Mouse (Mus musculus): ENCODE measurements at regions not wholly inside any gene's neighbourhood (a gene's known extent, or its start where the extent isn't known, plus 50 kb on each side); places are given as distances from the start of the nearest gene placed in this dataset.

DNA sequence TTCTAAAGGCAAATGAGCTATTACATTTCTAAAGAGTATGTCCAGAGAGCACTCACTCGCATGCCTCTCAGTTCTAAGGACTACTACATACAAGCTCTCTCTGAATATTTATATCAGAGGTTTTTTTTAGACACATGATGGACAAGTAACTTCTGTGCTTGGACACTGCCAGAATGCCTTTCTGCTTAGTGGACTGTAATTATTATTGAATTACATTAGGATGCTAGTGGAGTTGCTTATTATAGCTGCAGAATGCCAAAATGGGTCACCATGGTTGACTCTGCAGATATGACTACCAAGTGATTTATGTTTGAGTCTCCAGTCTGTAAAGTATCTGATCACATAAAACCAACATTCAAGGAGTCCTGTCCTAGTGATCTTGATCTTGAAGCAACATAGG is 395.6 kb upstream of the Nr3c2 start:
- Histone ChIP-seq H3K4me1 (replicated peaks; ENCODE audit: control insufficient read depth, insufficient read depth) (no peaks in the 10 kb centered on the region), H3K27me3 (ENCODE audit: control insufficient read depth, insufficient read depth, low read length) (no peaks in the 10 kb centered on the region), H3K4me3 (ENCODE audit: low read depth, low read length) (no peak overlapping the region), H3K9me3 (ENCODE audit: control insufficient read depth, low read length) (no peaks in the 10 kb centered on the region), H3K27ac (replicated peaks) (no peak overlapping the region), H3K4me2 (replicated peaks; ENCODE audit: low read depth) (no peak overlapping the region), H3K9ac (ENCODE audit: low read length) (no peak overlapping the region), H3K36me3 (ENCODE audit: control insufficient read depth, insufficient read depth, low read length) (no peaks in the 10 kb centered on the region)
- 78% methylated on average over 1 of the region's 1 CpGs for WGBS
- no peak for TF ChIP-seq CTCF (IDR thresholded peaks at IDR 0.05; ENCODE audit: low read depth)
- TF ChIP-seq EP300 (optimal IDR thresholded peaks at IDR 0.05): no peak
- DNase-seq (ENCODE audit: low spot score) (no peak), ATAC-seq (ENCODE audit: low FRiP score, low TSS enrichment) (no peak)

DNA sequence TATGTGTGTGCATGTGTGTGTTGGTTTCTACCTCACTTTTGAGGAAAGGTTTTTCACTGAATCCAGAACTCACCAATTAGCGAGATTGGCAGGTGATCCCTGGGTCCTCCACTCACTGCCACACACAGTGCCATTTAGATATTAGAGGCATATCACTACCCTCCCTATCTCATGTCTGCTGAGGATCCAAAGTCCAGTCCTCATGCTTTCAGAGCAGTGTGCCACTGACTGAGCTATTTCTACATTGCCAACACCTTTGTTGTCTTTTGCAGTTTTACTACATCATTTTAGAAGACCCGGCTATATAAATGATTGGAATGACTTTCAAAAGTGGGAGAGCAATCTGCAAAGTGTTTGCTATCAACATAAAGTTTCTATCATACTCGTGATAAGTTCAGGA is 392.0 kb upstream of the Nr3c2 start:
- ATAC-seq (ENCODE audit: low FRiP score, low TSS enrichment): peak; percentile 81; the same call in 1 of the 2 replicates
- no peaks in the 10 kb centered on the region for H3K27me3 ChIP-seq (ENCODE audit: control insufficient read depth, insufficient read depth, low read length)

DNA sequence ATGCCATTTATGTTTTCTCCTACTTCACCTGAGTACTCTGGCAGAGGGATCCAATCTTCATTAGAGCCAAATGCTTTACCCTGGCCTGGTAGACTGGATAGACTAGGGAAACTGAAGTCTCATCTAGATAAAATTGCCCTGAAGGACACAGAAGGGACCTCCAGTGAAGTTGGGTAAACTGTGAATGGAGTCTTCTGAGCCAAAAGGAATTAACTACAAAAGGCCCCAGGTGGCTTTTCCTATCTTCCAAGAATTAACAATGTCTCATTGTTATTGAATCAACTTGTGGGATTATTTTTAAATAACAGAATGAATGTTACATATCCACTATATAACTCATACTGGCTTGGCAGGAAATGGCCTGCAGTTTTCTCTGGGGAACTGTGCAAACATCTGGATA is 390.0 kb upstream of the Nr3c2 start:
- Histone ChIP-seq H3K4me2 (replicated peaks; ENCODE audit: low read depth) (no peak overlapping the region), H3K4me3 (ENCODE audit: low read depth, low read length) (no peak overlapping the region), H3K36me3 (ENCODE audit: control insufficient read depth, insufficient read depth, low read length) (no peaks in the 10 kb centered on the region), H3K27me3 (ENCODE audit: control insufficient read depth, insufficient read depth, low read length) (no peaks in the 10 kb centered on the region), H3K4me1 (replicated peaks; ENCODE audit: control insufficient read depth, insufficient read depth) (no peaks in the 10 kb centered on the region), H3K9ac (ENCODE audit: low read length) (no peak overlapping the region), H3K27ac (replicated peaks) (no peak overlapping the region), H3K9me3 (ENCODE audit: control insufficient read depth, low read length) (no peaks in the 10 kb centered on the region)
- TF ChIP-seq EP300 (optimal IDR thresholded peaks at IDR 0.05) (no peak), CTCF (IDR thresholded peaks at IDR 0.05; ENCODE audit: low read depth) (no peak)
- no peak for DNase-seq (ENCODE audit: low spot score)
- no peak for ATAC-seq (ENCODE audit: low FRiP score, low TSS enrichment)

More for the DNA sequence above, 392.0 kb upstream of the Nr3c2 start:
- Histone ChIP-seq H3K4me1 (replicated peaks; ENCODE audit: control insufficient read depth, insufficient read depth) (no peaks in the 10 kb centered on the region), H3K4me2 (replicated peaks; ENCODE audit: low read depth) (no peak overlapping the region), H3K27ac (replicated peaks) (no peak overlapping the region), H3K36me3 (ENCODE audit: control insufficient read depth, insufficient read depth, low read length) (no peaks in the 10 kb centered on the region), H3K4me3 (ENCODE audit: low read depth, low read length) (no peak overlapping the region), H3K9ac (ENCODE audit: low read length) (no peak overlapping the region), H3K9me3 (ENCODE audit: control insufficient read depth, low read length) (no peaks in the 10 kb centered on the region)
- TF ChIP-seq EP300 (optimal IDR thresholded peaks at IDR 0.05) (no peak), CTCF (IDR thresholded peaks at IDR 0.05; ENCODE audit: low read depth) (no peak)
- no peak for DNase-seq (ENCODE audit: low spot score)
- 60% methylated on average over 3 of the region's 3 CpGs for WGBS

DNA sequence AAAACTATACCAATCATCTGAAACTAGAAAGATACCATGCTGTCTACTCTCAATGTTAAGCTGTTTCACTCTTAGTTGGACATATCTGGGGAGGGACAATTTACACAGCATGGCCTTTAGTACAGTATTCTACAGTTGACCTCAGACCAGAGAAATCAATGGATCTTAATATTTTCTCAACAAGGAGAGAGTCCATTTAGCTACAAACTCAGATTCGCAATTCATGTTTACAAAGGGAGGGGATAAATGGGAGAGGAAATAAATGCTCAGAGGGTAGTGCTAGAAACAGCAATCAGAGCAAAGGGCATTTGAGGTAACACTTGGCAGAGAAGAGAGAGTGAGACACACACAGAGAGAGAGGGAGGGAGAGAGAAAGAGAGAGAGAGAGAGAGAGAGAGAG is 385.1 kb upstream of the Nr3c2 start:
- no peaks in the 10 kb centered on the region for H3K4me1 ChIP-seq (replicated peaks; ENCODE audit: control insufficient read depth, insufficient read depth)

DNA sequence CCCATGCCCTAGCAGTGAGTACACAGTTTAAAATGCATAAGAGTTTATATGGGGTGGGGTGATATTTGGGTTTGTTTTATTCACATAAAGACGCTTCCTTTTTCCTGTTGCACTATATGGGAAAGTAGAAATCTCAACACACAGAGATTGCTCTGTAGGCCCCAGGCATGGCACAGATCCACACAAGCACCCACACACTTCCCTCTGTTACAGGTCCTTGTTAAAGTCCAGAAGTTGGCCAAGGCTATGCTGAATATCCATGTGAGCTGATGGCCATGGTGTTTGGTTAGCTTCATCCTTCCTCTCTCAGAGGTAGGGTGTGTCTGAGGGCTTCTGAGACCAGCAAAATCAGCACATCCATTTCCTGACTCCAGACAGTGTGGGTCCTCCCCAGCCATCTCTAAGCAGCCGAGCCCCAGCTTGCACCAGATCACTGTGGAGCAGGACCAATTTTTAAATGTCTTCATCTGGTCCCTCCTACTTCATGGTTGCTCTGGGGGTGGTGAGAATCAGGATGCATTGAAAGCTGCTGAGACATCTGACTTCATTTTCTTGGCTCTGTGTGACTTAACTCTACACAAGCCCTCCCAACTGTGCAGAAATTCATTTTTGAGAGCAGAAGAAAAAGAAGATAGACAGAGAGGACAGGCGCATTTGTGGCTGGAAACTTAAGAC is 360.3 kb upstream of the Nr3c2 start:
- no peak for TF ChIP-seq CTCF (IDR thresholded peaks at IDR 0.05; ENCODE audit: low read depth)
- TF ChIP-seq EP300 (optimal IDR thresholded peaks at IDR 0.05): no peak
- Histone ChIP-seq H3K4me2 (replicated peaks; ENCODE audit: low read depth) (no peak overlapping the region), H3K9ac (ENCODE audit: low read length) (no peak overlapping the region), H3K27me3 (ENCODE audit: control insufficient read depth, insufficient read depth, low read length) (no peaks in the 10 kb centered on the region), H3K27ac (replicated peaks) (no peak overlapping the region), H3K9me3 (ENCODE audit: control insufficient read depth, low read length) (no peaks in the 10 kb centered on the region), H3K4me3 (ENCODE audit: low read depth, low read length) (no peak overlapping the region), H3K36me3 (ENCODE audit: control insufficient read depth, insufficient read depth, low read length) (no peaks in the 10 kb centered on the region), H3K4me1 (replicated peaks; ENCODE audit: control insufficient read depth, insufficient read depth) (no peaks in the 10 kb centered on the region)
- ATAC-seq (ENCODE audit: low FRiP score, low TSS enrichment): no peak
- 83% methylated on average over 3 of the region's 3 CpGs for WGBS
- no peak for DNase-seq (ENCODE audit: low spot score)

More for the DNA sequence above, 385.1 kb upstream of the Nr3c2 start:
- Histone ChIP-seq H3K4me3 (ENCODE audit: low read depth, low read length) (no peak overlapping the region), H3K36me3 (ENCODE audit: control insufficient read depth, insufficient read depth, low read length) (no peaks in the 10 kb centered on the region), H3K9ac (ENCODE audit: low read length) (no peak overlapping the region), H3K27ac (replicated peaks) (no peak overlapping the region), H3K4me2 (replicated peaks; ENCODE audit: low read depth) (no peak overlapping the region), H3K9me3 (ENCODE audit: control insufficient read depth, low read length) (no peaks in the 10 kb centered on the region), H3K27me3 (ENCODE audit: control insufficient read depth, insufficient read depth, low read length) (no peaks in the 10 kb centered on the region)
- 39% methylated on average over 1 of the region's 1 CpGs for WGBS
- TF ChIP-seq CTCF (IDR thresholded peaks at IDR 0.05; ENCODE audit: low read depth) (no peak), EP300 (optimal IDR thresholded peaks at IDR 0.05) (no peak)
- DNase-seq (ENCODE audit: low spot score) (no peak), ATAC-seq (ENCODE audit: low FRiP score, low TSS enrichment) (peak; percentile 87)

DNA sequence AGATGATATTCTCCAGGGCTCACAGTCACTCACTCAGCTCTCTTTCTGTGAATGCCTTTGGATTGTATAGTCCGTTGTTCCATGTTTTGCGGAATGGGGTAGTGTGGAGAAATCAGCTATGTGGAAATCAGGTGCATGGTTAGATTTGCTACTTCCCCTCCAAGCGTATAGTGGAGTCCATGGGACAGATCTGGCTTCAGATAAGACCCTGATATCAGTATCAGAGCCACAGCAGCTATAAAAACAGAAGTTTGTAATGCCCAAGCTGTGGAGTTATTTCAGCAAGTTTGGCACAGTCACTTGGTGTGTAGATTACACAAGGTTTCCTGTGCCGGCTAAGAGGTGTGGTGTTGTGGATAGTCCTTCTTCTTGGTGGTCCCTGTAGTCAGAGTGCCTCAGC is 359.6 kb upstream of the Nr3c2 start:
- Histone ChIP-seq H3K4me1 (replicated peaks; ENCODE audit: control insufficient read depth, insufficient read depth) (no peaks in the 10 kb centered on the region), H3K4me2 (replicated peaks; ENCODE audit: low read depth) (no peak overlapping the region), H3K36me3 (ENCODE audit: control insufficient read depth, insufficient read depth, low read length) (no peaks in the 10 kb centered on the region), H3K27ac (replicated peaks) (no peak overlapping the region), H3K9ac (ENCODE audit: low read length) (no peak overlapping the region), H3K9me3 (ENCODE audit: control insufficient read depth, low read length) (no peaks in the 10 kb centered on the region), H3K27me3 (ENCODE audit: control insufficient read depth, insufficient read depth, low read length) (no peaks in the 10 kb centered on the region), H3K4me3 (ENCODE audit: low read depth, low read length) (no peak overlapping the region)
- no peak for TF ChIP-seq CTCF (IDR thresholded peaks at IDR 0.05; ENCODE audit: low read depth)
- no peak for TF ChIP-seq EP300 (optimal IDR thresholded peaks at IDR 0.05)
- WGBS: 81% methylated on average over 4 of the region's 4 CpGs
- ATAC-seq (ENCODE audit: low FRiP score, low TSS enrichment) (no peak), DNase-seq (ENCODE audit: low spot score) (no peak)

All from stomach, postnatal 0 days (tissue).